Mouse (Mus musculus) CH12.LX (cell line): Measurements from ENCODE around the gene 1700025C18Rik. TPM values are rescaled to one million over a fixed set of nuclear protein-coding genes. Genes with fewer than 3 reads are reported as not detected.

ENCODE experiments used
- DNase-seq: peaks from one replicate; pipeline ENCODE4 v3.0.0-alpha.2; 2013; ENCODE audit errors: extremely low read depth
- H3K27ac ChIP-seq: 2 replicates; pipeline ENCODE4 v1.5.1; 2012; ENCODE audit warnings: low read depth, mild to moderate bottlenecking, control low read depth, moderate library complexity; ENCODE audit not compliant: insufficient read depth
- H3K27me3 ChIP-seq: replicated peaks from 2 replicates; pipeline ENCODE3; 2012; ENCODE audit warnings: inconsistent platforms
- H3K36me3 ChIP-seq, 2 experiments: replicated peaks in 1 of 2; 2 replicates each; pipeline versions ENCODE3 to v1.6.1; 2012; ENCODE audit warnings: inconsistent platforms in 1 of 2, low read length in 1 of 2, mild to moderate bottlenecking in 1 of 2, mixed read lengths in 1 of 2, moderate library complexity in 1 of 2; ENCODE audit not compliant: control insufficient read depth in 1 of 2, insufficient read depth in 1 of 2
- H3K4me1 ChIP-seq, 2 experiments: 2 replicates each; pipeline ENCODE4 v1.6.1; 2012; ENCODE audit warnings: inconsistent platforms in 1 of 2, moderate library complexity in 1 of 2; ENCODE audit not compliant: insufficient read depth in 2 of 2, control insufficient read depth in 1 of 2
- H3K4me2 ChIP-seq: 2 replicates; pipeline ENCODE4 v1.6.1; 2012; ENCODE audit warnings: low read depth, mild to moderate bottlenecking, control low read depth; ENCODE audit not compliant: poor library complexity, insufficient read depth, severe bottlenecking
- H3K4me3 ChIP-seq, 3 experiments: fragments of 150-350 bp in 1 of 3; sonication (generic) in 1 of 3; replicated peaks in 1 of 3; 2 replicates each; pipeline versions ENCODE3 to v1.5.1; 2011 to 2012; ENCODE audit warnings: low read depth in 2 of 3, low read length in 2 of 3, mild to moderate bottlenecking in 2 of 3, moderate library complexity in 2 of 3, control low read depth in 1 of 3, improper control_type of control experiment in 1 of 3, inconsistent platforms in 1 of 3, mixed read lengths in 1 of 3; ENCODE audit not compliant: poor library complexity in 1 of 3
- H3K79me2 ChIP-seq: replicated peaks from 2 replicates; pipeline ENCODE4 v1.6.1; 2012; ENCODE audit warnings: mild to moderate bottlenecking, moderate library complexity; ENCODE audit not compliant: control insufficient read depth, poor library complexity, insufficient read depth, severe bottlenecking; ENCODE audit errors: extremely low read depth
- H3K9ac ChIP-seq: 2 replicates; pipeline ENCODE4 v1.6.1; 2012; ENCODE audit warnings: low read depth, mild to moderate bottlenecking, control low read depth, moderate library complexity; ENCODE audit not compliant: insufficient read depth
- H3K9me3 ChIP-seq: replicated peaks from 2 replicates; pipeline ENCODE3; 2012; ENCODE audit warnings: low read length, inconsistent platforms, mixed read lengths
- BHLHE40 ChIP-seq: IDR thresholded peaks from 2 replicates; pipeline ENCODE4 v1.6.1; 2011; ENCODE audit warnings: mild to moderate bottlenecking, low read depth, low read length, improper control_type of control experiment
- CTCF ChIP-seq, 2 experiments: IDR thresholded peaks in 1 of 2; conservative IDR thresholded peaks in 1 of 2; 2 replicates each; pipeline ENCODE4 v1.5.1; 2011 to 2012; ENCODE audit warnings: low read depth in 2 of 2, low read length in 2 of 2, improper control_type of control experiment in 1 of 2, inconsistent platforms in 1 of 2, mild to moderate bottlenecking in 1 of 2, moderate library complexity in 1 of 2
- EP300 ChIP-seq: IDR thresholded peaks from 2 replicates; pipeline ENCODE4 v1.6.1; 2011; ENCODE audit warnings: low read length, improper control_type of control experiment
- GABPA ChIP-seq: IDR thresholded peaks from 2 replicates; pipeline ENCODE4 v1.6.1; 2012; ENCODE audit warnings: low read depth, low read length, improper control_type of control experiment, inconsistent platforms; ENCODE audit not compliant: insufficient replicate concordance
- IRF4 ChIP-seq: IDR thresholded peaks from 2 replicates; pipeline ENCODE4 v1.6.1; 2014; ENCODE audit warnings: low read depth, mild to moderate bottlenecking, inconsistent platforms, low read length, improper control_type of control experiment
- KAT2A ChIP-seq: IDR thresholded peaks from 2 replicates; pipeline ENCODE4 v1.6.1; 2012; ENCODE audit warnings: low read length, improper control_type of control experiment, inconsistent platforms; ENCODE audit not compliant: insufficient replicate concordance
- MAX ChIP-seq: IDR thresholded peaks from 2 replicates; pipeline ENCODE4 v1.6.1; 2011; ENCODE audit warnings: low read length, improper control_type of control experiment
- PAX5 ChIP-seq: IDR thresholded peaks from 2 replicates; pipeline ENCODE4 v1.6.1; 2012; ENCODE audit warnings: low read length, inconsistent platforms, mixed read lengths
- SMC3 ChIP-seq: IDR thresholded peaks from 2 replicates; pipeline ENCODE4 v1.6.1; 2011; ENCODE audit warnings: low read depth, low read length, improper control_type of control experiment
- TBP ChIP-seq: conservative IDR thresholded peaks from 2 replicates; pipeline ENCODE4 v1.6.1; 2011; ENCODE audit warnings: low read depth, low read length, improper control_type of control experiment
- USF2 ChIP-seq: conservative IDR thresholded peaks from 2 replicates; pipeline ENCODE4 v1.6.1; 2011; ENCODE audit warnings: low read depth, low read length, improper control_type of control experiment
- ZC3H11A ChIP-seq: IDR thresholded peaks from 2 replicates; pipeline ENCODE4 v1.6.1; 2012; ENCODE audit warnings: low read depth, mild to moderate bottlenecking, inconsistent platforms, low read length, improper control_type of control experiment
- ZMIZ1 ChIP-seq: IDR thresholded peaks from 2 replicates; pipeline ENCODE4 v1.6.1; 2012; ENCODE audit warnings: low read depth, mild to moderate bottlenecking, inconsistent platforms, low read length, improper control_type of control experiment
- dilution Hi-C: fragments of 300-500 bp; cut with MboI; formaldehyde crosslinking; loops from 2 replicates; pipeline ENCODE4 v1.14.3; 2020; ENCODE audit warnings: low sequenced_read_pairs; ENCODE audit not compliant: extremely low pct_unique_long_range_greater_than_20kb, extremely low pct_ligation_motif_present
- in situ Hi-C: fragments of 300-500 bp; cut with MboI; formaldehyde crosslinking; loops from 3 replicates; pipeline ENCODE4 v1.14.3; 2019; ENCODE audit warnings: low sequenced_read_pairs, low pct_ligation_motif_present, low pct_unique_long_range_greater_than_20kb, mixed read lengths
- polyA plus RNA-seq: library from polyadenylated mRNA; unstranded; fragments of >175 nt; gene quantifications from 2 replicates; pipeline ENCODE4 v1.2.1, GENCODE M21; 2012; ENCODE audit warnings: low read depth; ENCODE audit not compliant: insufficient read length
- total RNA-seq, 2 experiments: library from RNA; depleted of rRNA; stranded (reverse); fragments of 300-350 nt in 1 of 2; fragments of >200 nt in 1 of 2; gene quantifications; 2 replicates each; pipeline ENCODE4 v1.2.3; 2012 to 2014

1700025C18Rik gene
- total and polyA plus RNA-seq, 3 experiments, result not detected

DNA sequence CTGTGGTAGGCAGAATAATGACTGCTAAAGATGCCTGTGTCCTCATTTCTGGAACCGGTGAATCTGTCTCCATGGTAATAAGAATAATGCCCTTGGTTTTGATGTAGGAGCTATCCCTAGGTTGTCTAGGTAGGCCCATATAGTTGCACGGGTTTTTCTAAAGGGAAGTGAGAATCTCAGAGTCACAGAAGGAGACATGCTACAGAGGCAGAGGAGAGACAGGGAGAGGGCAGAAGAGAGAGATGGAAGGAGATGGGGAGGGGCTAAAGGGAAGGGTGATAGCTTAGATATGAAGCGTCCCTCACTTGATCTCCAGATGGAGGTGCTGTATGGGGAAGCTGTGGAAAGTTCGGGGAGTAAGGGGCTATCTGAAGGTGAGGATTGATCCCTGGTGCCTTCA lies 53.1 kb downstream of the 1700025C18Rik start:
- TF ChIP-seq MAX (no peak), CTCF (conservative IDR thresholded peaks at IDR 0.05 in 1 of 2, IDR thresholded peaks at IDR 0.05 in 1 of 2; ENCODE audit: low read depth in 2 of 2, low read length in 2 of 2) (no peak), SMC3 (no peak), KAT2A (no peak), ZC3H11A (no peak), ZMIZ1 (no peak), TBP (no peak), BHLHE40 (peak; percentile 41; the same call in 1 of the 2 replicates), EP300 (0 out of 2 replicates have a peak, but pooled peaks have one; percentile 42), IRF4 (peak; percentile 51; the same call in 1 of the 2 replicates)
- Histone ChIP-seq H3K79me2 (peaks cover 17% of the 10 kb centered on the region), H3K27ac (no peak overlapping the region), H3K9ac (no peak overlapping the region), H3K4me3 (no peak overlapping the region), H3K4me2 (no peak overlapping the region), H3K27me3 (no peaks in the 10 kb centered on the region), H3K9me3 (no peaks in the 10 kb centered on the region), H3K36me3 (no peaks in the 10 kb centered on the region), H3K4me1 (peaks cover 11 to 34% of the 10 kb centered on the region in 2 experiments)
- DNase-seq, result no peak
- in situ Hi-C loops, result no loop called here
- dilution Hi-C loops, result no loop called here

- Histone ChIP-seq H3K4me3 (peak overlapping the region in 1 of 3 experiments; percentile 79), H3K4me2 (peak overlapping the region; percentile 67), H3K79me2 (peaks cover 28% of the 10 kb centered on the region), H3K9ac (no peak overlapping the region), H3K27ac (no peak overlapping the region), H3K4me1 (peaks cover 11 to 46% of the 10 kb centered on the region in 2 experiments), H3K9me3 (no peaks in the 10 kb centered on the region), H3K27me3 (no peaks in the 10 kb centered on the region), H3K36me3 (peaks cover 0 to 7% of the 10 kb centered on the region in 2 experiments)
- in situ Hi-C loops (no loop called here), dilution Hi-C loops (no loop called here)
- no peak for DNase-seq
- no peak for TF ChIP-seq PAX5
- TF ChIP-seq GABPA, result no peak
- TF ChIP-seq SMC3, result no peak
- TF ChIP-seq USF2, result no peak
These were observed 55.5 kb downstream of the 1700025C18Rik start for GRCm38 (mm10) chr2:165035058-165035431.
